Mouse (Mus musculus) hindbrain, embryonic 13.5 days (tissue): ENCODE measurements around the gene Arhgap5. TPM values are rescaled to one million over a fixed set of nuclear protein-coding genes. Genes with fewer than 3 reads are reported as not detected.
A peak's percentile ranks its signal among the peaks of the same experiment; 100 is the strongest.

Experiments
- ATAC-seq: fragments of 200-750 bp; cut with Nextera tagmentation; 2 replicates; pipeline ENCODE4 v1.8.0; 2017; ENCODE audit warnings: moderate TSS enrichment; ENCODE audit not compliant: low FRiP score
- H3K27ac ChIP-seq: fragments of 300-500 bp; sonication (generic); 2 replicates; pipeline ENCODE4 v1.5.1; 2015; ENCODE audit warnings: inconsistent platforms, mild to moderate bottlenecking, moderate library complexity
- H3K27me3 ChIP-seq: fragments of 300-500 bp; sonication (generic); 2 replicates; pipeline ENCODE4 v1.6.1; 2015; ENCODE audit warnings: mild to moderate bottlenecking, inconsistent platforms
- H3K36me3 ChIP-seq: fragments of 300-500 bp; sonication (generic); 2 replicates; pipeline ENCODE4 v1.6.1; 2015; ENCODE audit warnings: mild to moderate bottlenecking, inconsistent platforms
- H3K4me1 ChIP-seq: fragments of 300-500 bp; sonication (generic); replicated peaks from 2 replicates; pipeline ENCODE4 v1.6.1; 2015; ENCODE audit warnings: inconsistent platforms
- H3K4me2 ChIP-seq: fragments of 300-500 bp; sonication (generic); 2 replicates; pipeline ENCODE4 v1.6.1; 2015; ENCODE audit warnings: inconsistent platforms, mild to moderate bottlenecking, moderate library complexity
- H3K4me3 ChIP-seq: fragments of 300-500 bp; sonication (generic); 2 replicates; pipeline ENCODE4 v1.5.1; 2015; ENCODE audit warnings: mild to moderate bottlenecking, inconsistent platforms
- H3K9ac ChIP-seq: fragments of 300-500 bp; sonication (generic); 2 replicates; pipeline ENCODE4 v1.6.1; 2015; ENCODE audit warnings: mild to moderate bottlenecking, inconsistent platforms
- H3K9me3 ChIP-seq: fragments of 300-500 bp; sonication (generic); 2 replicates; pipeline ENCODE4 v1.6.1; 2016; ENCODE audit warnings: inconsistent platforms
- WGBS: fragments of 180-500 bp; shearing (Covaris S2); methylation state at CpG from one replicate; pipeline ENCODE4 v1.1.7; 2015; 5-methylcytosine and 5-hydroxymethylcytosine counted together
- polyA plus RNA-seq: library from polyadenylated mRNA; unstranded; fragments of >200 nt; fragmentation: Nextera tagmentation; extraction: Ambion mirVana; gene quantifications from 2 replicates; pipeline ENCODE4 v1.2.1, GENCODE M21; 2015

Gene Arhgap5
- 35.3 and 37.8 TPM in 2 replicates for polyA plus RNA-seq

DNA sequence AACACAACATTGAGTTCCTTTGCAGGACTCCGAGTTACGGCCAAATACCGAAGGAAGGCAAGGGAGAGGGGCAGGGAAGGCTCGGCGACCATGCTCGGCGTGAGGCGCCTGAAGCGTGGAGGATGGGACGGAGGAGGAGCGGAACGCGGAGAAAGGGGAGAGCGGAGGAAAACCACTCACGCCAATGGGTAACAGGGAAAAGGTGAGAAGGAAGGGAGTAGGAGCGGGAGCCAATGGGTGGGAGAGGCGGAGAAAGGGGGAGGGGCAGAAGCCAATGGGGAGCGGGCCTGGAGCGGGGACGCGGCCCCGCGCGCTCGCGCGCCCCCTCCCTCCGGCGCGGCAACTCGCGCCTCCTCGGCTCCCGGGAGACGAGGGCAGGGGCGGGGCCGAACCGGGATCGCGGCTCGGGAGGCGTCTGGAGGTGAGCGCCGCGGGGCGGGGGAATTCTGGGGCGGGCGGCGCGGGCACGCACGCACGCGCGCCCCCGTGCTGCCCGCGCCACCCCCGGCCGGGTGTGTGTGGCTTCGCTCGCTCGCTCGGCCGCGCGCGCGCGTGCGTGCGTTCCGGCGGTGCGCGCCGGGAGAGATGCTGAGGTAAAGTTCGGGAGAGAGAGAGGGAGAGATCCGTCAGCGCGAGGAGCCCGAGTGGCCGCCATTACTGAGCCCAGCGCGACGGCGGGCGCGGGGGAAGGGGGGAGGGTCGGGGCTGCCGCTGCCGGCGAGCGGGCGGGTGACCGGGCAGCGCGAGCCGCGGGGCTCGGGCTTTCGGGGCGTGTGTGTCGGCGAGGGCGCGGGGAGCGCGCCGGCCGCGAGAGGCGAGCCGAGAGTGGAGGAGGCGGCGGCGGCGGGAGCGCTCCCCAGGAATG, at the start of gene Arhgap5:
TSS of gene Arhgap5 (plus strand) at position 517 of the 865 bp plus-strand sequence.
- Histone ChIP-seq H3K9ac (peak within 1 kb of the TSS; percentile 97), H3K4me3 (peak within 1 kb of the TSS; percentile 94), H3K27ac (peak within 1 kb of the TSS; percentile 99), H3K9me3 (no peaks in the 10 kb centered on the region), H3K27me3 (no peaks in the 10 kb centered on the region), H3K36me3 (no peaks in the 10 kb centered on the region), H3K4me2 (peak within 1 kb of the TSS; percentile 78), H3K4me1 (peaks cover 10% of the 10 kb centered on the region)
- under 1% methylated on average over 61 of the region's 119 CpGs for WGBS
- peak; percentile 97 for ATAC-seq

DNA sequence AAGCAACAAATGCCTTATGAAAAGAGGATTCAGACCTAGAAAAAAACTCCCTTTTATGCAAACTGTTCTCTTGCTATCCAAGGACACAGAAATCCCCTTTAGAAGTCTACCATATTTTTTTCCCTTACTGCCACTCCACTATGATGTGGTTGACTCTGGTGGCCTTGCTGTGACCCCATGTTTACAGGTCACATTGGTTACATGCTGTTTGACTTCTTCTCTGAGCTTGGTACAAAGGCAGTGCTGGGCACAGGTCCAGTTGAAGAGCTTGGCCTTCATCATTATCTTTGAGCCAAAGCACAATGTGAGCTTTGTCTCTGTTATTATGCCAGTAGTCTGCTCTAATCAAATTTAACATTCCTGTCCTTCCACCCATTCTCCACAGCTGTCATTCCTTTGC, 39.2 kb upstream of the Arhgap5 start:
- Histone ChIP-seq H3K9ac (no peak overlapping the region), H3K4me2 (no peak overlapping the region), H3K9me3 (no peaks in the 10 kb centered on the region), H3K4me3 (no peak overlapping the region), H3K27me3 (no peaks in the 10 kb centered on the region), H3K36me3 (no peaks in the 10 kb centered on the region), H3K27ac (no peak overlapping the region), H3K4me1 (0 out of 2 replicates have a peak, but pooled peaks cover 3% of the 10 kb centered on the region)
- no peak for ATAC-seq

- Histone ChIP-seq H3K4me3 (no peak overlapping the region), H3K9ac (no peak overlapping the region), H3K27ac (no peak overlapping the region), H3K36me3 (no peaks in the 10 kb centered on the region), H3K4me2 (no peak overlapping the region), H3K27me3 (no peaks in the 10 kb centered on the region), H3K9me3 (no peaks in the 10 kb centered on the region), H3K4me1 (0 out of 2 replicates have a peak, but pooled peaks cover 13% of the 10 kb centered on the region)
- no peak for ATAC-seq
- 85% methylated on average over 4 of the region's 4 CpGs for WGBS
Measured at GRCm38 (mm10) chr12:52471621-52472020, 32.2 kb upstream of the Arhgap5 start.

- Histone ChIP-seq H3K9ac (no peak overlapping the region), H3K36me3 (no peaks in the 10 kb centered on the region), H3K9me3 (no peaks in the 10 kb centered on the region), H3K27me3 (no peaks in the 10 kb centered on the region), H3K4me2 (peak overlapping the region; percentile 29), H3K4me3 (no peak overlapping the region), H3K4me1 (peaks cover 13% of the 10 kb centered on the region; the same call in 1 of the 2 replicates), H3K27ac (no peak overlapping the region)
- no peak for ATAC-seq
- 43% methylated on average over 18 of the region's 18 CpGs for WGBS
Measured at GRCm38 (mm10) chr12:52473988-52474968, 29.5 kb upstream of the Arhgap5 start.

- WGBS = 71% methylated on average over 6 of the region's 6 CpGs
- H3K4me2 ChIP-seq = no peak overlapping the region
- no peaks in the 10 kb centered on the region for H3K9me3 ChIP-seq
- H3K27ac ChIP-seq = no peak overlapping the region
- no peak overlapping the region for H3K9ac ChIP-seq
- peaks cover 13% of the 10 kb centered on the region; the same call in 1 of the 2 replicates for H3K4me1 ChIP-seq
- no peak overlapping the region for H3K4me3 ChIP-seq
- H3K27me3 ChIP-seq = no peaks in the 10 kb centered on the region
- ATAC-seq = no peak
- H3K36me3 ChIP-seq = no peaks in the 10 kb centered on the region
Measured at GRCm38 (mm10) chr12:52476036-52476435, 27.7 kb upstream of the Arhgap5 start.

DNA sequence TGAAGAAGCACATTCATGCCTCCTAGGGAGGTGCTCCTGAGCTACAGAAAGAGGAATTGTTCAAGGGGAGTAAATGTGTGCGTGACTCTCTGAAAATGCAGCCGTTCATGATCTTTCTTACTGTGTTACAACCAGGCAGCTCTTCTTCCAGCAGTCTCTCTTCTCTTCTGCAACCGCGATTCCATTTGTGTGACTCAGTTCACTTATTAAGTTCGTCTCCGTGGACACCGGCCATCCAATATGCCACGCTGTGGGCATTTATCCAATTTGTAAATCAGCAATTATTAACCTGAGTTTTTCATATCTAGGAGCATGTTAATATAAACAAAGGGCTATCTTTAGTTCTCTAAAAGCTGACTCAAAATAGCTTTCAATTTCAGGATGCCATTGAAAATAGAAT, 25.2 kb upstream of the Arhgap5 start:
- H3K4me1 ChIP-seq = peaks cover 13% of the 10 kb centered on the region; the same call in 1 of the 2 replicates
- no peak overlapping the region for H3K4me2 ChIP-seq
- ATAC-seq = no peak
- no peak overlapping the region for H3K27ac ChIP-seq
- H3K4me3 ChIP-seq = no peak overlapping the region
- WGBS = 79% methylated on average over 8 of the region's 8 CpGs
- no peak overlapping the region for H3K9ac ChIP-seq
- H3K9me3 ChIP-seq = no peaks in the 10 kb centered on the region
- H3K27me3 ChIP-seq = no peaks in the 10 kb centered on the region
- H3K36me3 ChIP-seq = no peaks in the 10 kb centered on the region

GRCm38 (mm10) chr12:52479323-52479722, 24.4 kb upstream of the Arhgap5 start:
- Histone ChIP-seq H3K9me3 (no peaks in the 10 kb centered on the region), H3K27ac (no peak overlapping the region), H3K4me3 (no peak overlapping the region), H3K4me2 (no peak overlapping the region), H3K36me3 (no peaks in the 10 kb centered on the region), H3K9ac (no peak overlapping the region), H3K4me1 (peaks cover 10% of the 10 kb centered on the region; the same call in 1 of the 2 replicates), H3K27me3 (no peaks in the 10 kb centered on the region)
- 84% methylated on average over 6 of the region's 6 CpGs for WGBS
- ATAC-seq = no peak

GRCm38 (mm10) chr12:52480851-52481250, 22.9 kb upstream of the Arhgap5 start:
- Histone ChIP-seq H3K4me2 (no peak overlapping the region), H3K27me3 (no peaks in the 10 kb centered on the region), H3K4me1 (peaks cover 3% of the 10 kb centered on the region; the same call in 1 of the 2 replicates), H3K27ac (no peak overlapping the region), H3K4me3 (no peak overlapping the region), H3K9ac (no peak overlapping the region), H3K36me3 (no peaks in the 10 kb centered on the region), H3K9me3 (no peaks in the 10 kb centered on the region)
- no peak for ATAC-seq
- 82% methylated on average over 9 of the region's 9 CpGs for whole genome bisulfite sequencing

- no peak overlapping the region for H3K4me3 ChIP-seq
- H3K36me3 ChIP-seq = no peaks in the 10 kb centered on the region
- H3K27ac ChIP-seq = no peak overlapping the region
- no peaks in the 10 kb centered on the region for H3K27me3 ChIP-seq
- ATAC-seq = no peak
- WGBS = 83% methylated on average over 5 of the region's 5 CpGs
- no peaks in the 10 kb centered on the region; the same call in 1 of the 2 replicates for H3K4me1 ChIP-seq
- H3K9ac ChIP-seq = no peak overlapping the region
- H3K4me2 ChIP-seq = no peak overlapping the region
- H3K9me3 ChIP-seq = no peaks in the 10 kb centered on the region
Measured at GRCm38 (mm10) chr12:52481969-52482550, 21.7 kb upstream of the Arhgap5 start.

DNA sequence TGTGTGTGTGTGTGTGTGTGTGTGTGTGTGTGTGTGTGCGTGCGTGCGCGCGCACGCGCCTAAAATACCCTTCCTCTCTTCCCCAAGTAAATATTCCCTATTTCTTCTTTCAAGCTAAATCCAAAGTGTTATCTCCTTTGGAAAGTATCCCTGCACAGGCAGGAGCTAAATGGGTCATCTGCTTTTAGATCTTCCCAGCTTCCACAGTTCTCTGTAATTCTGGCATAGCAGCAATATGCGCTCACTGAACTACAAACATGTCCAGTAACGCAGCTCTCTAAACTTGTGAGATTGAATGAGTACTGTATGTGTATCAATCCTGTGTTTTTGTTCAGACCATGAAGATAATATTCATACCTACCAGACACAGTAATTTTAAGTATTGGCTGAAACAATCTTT, 20.6 kb upstream of the Arhgap5 start:
- ATAC-seq = no peak
- no peaks in the 10 kb centered on the region for H3K36me3 ChIP-seq
- peaks cover under 1% of the 10 kb centered on the region for H3K4me1 ChIP-seq
- no peak overlapping the region for H3K4me3 ChIP-seq
- no peak overlapping the region for H3K4me2 ChIP-seq
- H3K27ac ChIP-seq = no peak overlapping the region
- H3K9ac ChIP-seq = no peak overlapping the region
- no peaks in the 10 kb centered on the region for H3K9me3 ChIP-seq
- WGBS = 97% methylated on average over 9 of the region's 9 CpGs
- H3K27me3 ChIP-seq = no peaks in the 10 kb centered on the region

GRCm38 (mm10) chr12:52488266-52488975, 15.4 kb upstream of the Arhgap5 start:
- ATAC-seq = no peak; the same call in 1 of the 2 replicates
- Histone ChIP-seq H3K4me3 (no peak overlapping the region), H3K4me1 (peaks cover 7% of the 10 kb centered on the region), H3K4me2 (peak overlapping the region; percentile 26), H3K27me3 (no peaks in the 10 kb centered on the region), H3K27ac (no peak overlapping the region), H3K36me3 (no peaks in the 10 kb centered on the region), H3K9ac (peak overlapping the region; percentile 46; the same call in 1 of the 2 replicates), H3K9me3 (no peaks in the 10 kb centered on the region)
- WGBS = 24% methylated on average over 15 of the region's 15 CpGs
